Mouse (Mus musculus): Measurements from ENCODE around the gene Prodh2.
"Not testable (repeated sequence)": the region's sequence is repeated elsewhere in the genome, so short reads cannot be mapped to it uniquely, and the experiment has no call there.

Prodh2 gene

DNA sequence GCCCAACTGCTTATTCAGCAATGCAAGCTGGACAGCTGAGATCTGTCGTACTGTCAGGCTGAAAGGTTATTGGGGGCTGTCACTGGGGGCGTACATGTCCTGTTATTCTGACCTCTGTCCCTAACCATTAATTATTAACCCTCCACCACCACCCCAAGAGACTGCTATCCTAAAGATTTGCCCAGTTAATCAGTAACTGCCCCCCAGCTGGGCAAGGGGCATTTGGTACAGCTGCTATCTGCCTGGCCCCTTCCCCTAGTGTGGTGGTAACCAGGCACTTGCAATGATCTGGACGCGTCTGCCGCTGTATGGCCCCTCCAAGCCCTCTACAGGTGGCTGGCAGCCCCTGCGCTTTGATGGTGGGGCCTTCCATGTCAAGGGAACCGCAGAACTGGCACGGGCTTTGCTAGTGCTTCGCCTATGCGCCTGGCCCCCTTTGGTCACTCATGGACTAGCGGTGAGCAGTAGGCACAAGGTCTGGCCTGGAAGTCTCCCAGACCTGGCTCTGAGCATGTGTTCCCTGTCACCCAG, at the start of gene Prodh2:
Gene Prodh2 (plus strand): TSS at position 222 of the 531 bp plus-strand sequence.
- DNase-seq (ENCODE audit: low spot score) = no peak

GRCm38 (mm10) chr7:30443696-30444095, 49.7 kb upstream of the Prodh2 start:
- no peak for DNase-seq (ENCODE audit: low spot score)

GRCm38 (mm10) chr7:30444154-30444970, 49.1 kb upstream of the Prodh2 start:
- no peak for DNase-seq (ENCODE audit: low spot score)

- no peak for DNase-seq (ENCODE audit: low spot score)
These were observed 48.3 kb upstream of the Prodh2 start, which contains the start of gene Aplp1 for GRCm38 (mm10) chr7:30444971-30445751. TSS of gene Aplp1 (minus strand) at chr7:30445535.

GRCm38 (mm10) chr7:30450241-30450640, 43.2 kb upstream of the Prodh2 start:
- DNase-seq (ENCODE audit: low spot score) = no peak

DNA sequence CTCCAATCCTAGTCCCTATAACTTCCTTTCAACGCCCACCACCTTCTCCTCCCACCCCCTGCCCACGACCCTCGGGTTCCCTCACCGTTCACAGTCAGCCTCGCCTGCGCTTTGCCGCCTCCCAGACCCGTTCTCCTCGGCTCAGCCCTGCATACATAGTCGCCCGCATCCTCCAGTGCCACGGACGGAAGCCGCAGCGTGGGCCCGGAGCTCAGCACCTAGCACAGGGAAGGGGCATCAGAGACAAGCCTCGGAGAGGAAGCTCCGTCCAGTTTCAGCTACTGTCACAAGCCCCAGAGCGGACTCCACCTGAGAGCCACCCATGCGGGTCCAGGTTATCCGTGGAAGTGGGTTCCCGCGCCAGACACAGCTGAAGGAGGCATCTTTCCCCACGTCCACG, 40.1 kb upstream of the Prodh2 start:
- no peak for DNase-seq (ENCODE audit: low spot score)

- DNase-seq (ENCODE audit: low spot score) = no peak
These were observed 39.7 kb upstream of the Prodh2 start for GRCm38 (mm10) chr7:30453766-30454165.

- no peak for DNase-seq (ENCODE audit: low spot score)
These were observed 39.2 kb upstream of the Prodh2 start for GRCm38 (mm10) chr7:30454259-30454658.

DNA sequence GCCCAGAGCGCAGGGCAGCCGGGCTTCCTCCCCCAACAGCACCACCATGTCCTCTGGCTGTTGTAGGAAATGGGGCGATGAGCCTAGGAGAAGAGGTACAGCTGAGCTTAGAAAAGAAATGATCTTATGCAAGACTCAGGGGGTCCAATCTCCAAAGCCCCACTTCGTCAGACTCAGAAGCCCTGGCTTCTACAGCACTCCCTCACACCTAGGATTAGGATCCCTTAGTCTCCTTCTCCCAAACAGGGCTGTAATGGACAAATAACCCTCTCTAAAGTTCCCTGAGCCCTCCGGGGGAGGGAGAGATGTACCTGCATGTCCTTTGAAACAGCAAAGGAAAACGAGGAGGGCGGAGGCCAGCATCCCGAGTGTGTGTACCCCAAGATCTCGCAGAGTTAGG, 36.9 kb upstream of the Prodh2 start:
- DNase-seq (ENCODE audit: low spot score) = no peak

DNA sequence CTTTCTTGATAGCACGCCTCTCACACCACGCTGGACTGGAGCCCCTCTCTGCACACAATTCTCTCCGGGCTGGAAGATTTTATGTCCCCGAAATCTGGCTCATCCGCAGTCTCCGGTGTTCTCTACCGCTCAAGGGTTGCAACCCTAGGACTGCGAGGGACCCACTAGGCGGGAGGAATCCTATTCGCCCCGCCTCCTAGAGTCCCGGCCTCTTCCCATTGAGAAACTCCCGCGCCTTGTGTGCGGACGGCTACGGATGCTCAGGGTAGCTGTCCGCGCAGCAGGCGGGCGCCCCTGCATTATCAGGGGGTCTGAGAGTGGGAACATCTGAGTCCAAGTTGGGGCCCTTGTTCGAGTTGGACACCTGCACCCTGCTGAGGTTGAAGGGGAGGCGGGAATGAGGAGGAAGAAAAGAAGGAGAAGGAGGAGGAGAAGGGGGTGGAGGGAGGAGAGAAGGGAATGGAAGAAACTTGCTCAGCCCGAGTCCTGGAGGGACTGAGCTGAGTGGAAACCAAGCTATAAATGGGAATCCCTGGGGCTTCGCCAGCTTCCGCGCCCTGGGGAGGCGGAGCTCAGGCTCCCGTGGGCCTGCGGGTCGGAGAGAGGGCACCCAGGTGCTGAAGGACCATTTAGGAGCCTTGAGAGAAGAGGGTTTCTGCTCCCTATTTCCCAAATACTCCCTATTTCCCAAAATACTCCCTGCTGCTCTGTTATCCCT, 36.4 kb upstream of the Prodh2 start:
- DNase-seq (ENCODE audit: low spot score) = no peak

DNA sequence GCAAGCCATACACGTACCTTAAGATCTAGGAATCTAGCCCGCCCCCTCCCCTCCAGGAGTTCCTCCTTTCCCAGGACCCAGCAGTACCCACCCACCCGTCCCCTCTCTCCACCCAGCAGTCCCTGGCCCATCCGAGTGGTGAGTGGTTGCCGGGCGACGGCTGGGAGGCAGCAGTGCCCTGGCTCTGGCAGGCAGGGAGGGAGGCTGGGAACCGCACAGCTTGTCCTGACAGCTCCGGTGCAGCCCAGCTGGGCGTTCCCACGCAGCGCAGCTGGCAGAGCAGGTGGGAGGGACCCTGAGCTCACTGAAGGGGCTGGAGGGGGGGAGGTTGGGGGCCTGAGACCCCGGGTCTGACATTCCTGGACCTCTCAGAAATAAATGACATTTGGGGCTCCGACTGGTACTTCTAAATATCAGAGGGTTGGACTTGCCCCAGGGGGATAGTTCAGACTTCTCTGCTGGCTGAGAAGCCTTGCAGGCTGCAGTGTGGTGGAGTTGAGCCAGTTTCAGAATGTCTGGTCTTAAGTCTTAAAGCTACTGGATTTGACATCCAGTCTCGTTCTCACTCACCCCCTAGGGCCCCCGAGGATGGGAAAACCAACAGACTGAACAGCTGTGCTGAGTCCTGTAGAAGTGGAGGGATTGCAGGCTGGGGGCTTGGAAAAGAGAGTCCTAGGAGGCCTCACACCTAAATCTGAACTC, 35.6 kb upstream of the Prodh2 start, which contains the start of the genes Kirrel2 and Nphs1:
Gene Kirrel2 (minus strand): TSS at position 62 of the 702 bp plus-strand sequence.
Gene Nphs1 (plus strand): TSS at position 687 of the 702 bp plus-strand sequence.
- no peak for DNase-seq (ENCODE audit: low spot score)

DNA sequence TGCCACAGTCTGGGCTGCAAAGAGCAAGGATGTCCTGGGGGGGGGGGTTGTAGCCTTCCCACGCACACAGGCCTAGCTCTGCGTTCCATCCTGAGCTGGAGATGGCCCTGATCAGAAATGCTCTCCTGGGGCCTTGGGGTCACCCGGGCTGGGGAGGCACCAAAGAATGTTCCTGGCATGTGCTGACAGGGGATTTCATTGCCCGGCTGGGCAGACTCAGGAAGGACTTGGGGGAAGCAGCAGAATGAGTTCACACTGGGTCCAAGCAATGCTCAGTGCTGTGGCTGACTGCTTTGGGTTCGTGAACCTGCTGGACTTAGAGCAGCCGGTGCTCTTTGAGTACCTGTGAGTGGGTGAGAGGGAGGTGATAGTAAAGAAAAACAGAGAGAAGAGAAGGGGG, 33.9 kb upstream of the Prodh2 start:
- no peak for DNase-seq (ENCODE audit: low spot score)

DNA sequence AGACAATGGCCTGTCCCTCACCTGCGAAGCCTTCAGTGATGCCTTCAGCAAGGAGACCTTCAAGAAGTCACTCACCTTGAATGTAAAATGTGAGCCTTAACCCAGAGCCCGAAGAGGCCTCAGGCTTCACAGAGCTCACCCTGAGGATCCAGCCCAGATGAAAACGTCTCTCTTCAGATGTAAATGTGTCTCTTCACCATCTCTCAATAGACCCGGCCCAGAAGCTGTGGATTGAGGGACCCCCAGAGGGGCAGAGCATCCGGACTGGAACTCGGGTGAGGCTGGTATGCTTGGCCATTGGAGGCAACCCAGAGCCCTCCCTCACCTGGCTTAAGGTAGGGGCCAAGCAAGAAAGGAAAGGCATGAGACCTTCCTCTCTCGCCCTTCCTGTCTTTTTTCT, 29.9 kb upstream of the Prodh2 start:
- DNase-seq (ENCODE audit: low spot score) = no peak

- DNase-seq (ENCODE audit: low spot score) = no peak
These were observed 29.4 kb upstream of the Prodh2 start for GRCm38 (mm10) chr7:30463996-30464395.

DNA sequence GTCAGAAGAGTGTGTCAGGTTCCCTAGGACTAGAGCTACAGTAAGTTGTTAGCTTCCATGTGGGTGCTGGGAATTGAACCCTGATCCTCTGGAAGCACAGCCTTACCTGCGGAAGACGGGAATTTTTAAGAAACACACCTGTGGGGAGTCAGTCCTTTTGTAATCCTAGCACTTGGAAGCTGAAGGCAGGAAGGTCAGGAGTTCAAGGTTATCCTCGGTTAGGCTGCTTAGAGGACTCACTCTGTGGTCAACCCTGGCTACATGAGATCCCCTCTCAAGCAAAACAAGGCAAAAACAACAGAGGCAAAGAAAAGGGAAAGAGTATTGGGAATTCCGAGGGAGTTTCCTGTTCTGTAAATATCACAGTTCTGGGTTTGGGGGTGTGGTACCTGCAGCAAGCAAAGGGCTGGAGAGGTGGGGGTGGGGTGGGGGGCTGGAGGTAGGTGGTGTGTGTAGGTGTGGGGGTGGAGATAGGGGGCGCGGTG, 28.6 kb upstream of the Prodh2 start:
- no peak for DNase-seq (ENCODE audit: low spot score)

- no peak for DNase-seq (ENCODE audit: low spot score)
These were observed 21.0 kb upstream of the Prodh2 start for GRCm38 (mm10) chr7:30472411-30472810.

- DNase-seq (ENCODE audit: low spot score) = no peak
These were observed 18.4 kb upstream of the Prodh2 start for GRCm38 (mm10) chr7:30474999-30475398.

DNA sequence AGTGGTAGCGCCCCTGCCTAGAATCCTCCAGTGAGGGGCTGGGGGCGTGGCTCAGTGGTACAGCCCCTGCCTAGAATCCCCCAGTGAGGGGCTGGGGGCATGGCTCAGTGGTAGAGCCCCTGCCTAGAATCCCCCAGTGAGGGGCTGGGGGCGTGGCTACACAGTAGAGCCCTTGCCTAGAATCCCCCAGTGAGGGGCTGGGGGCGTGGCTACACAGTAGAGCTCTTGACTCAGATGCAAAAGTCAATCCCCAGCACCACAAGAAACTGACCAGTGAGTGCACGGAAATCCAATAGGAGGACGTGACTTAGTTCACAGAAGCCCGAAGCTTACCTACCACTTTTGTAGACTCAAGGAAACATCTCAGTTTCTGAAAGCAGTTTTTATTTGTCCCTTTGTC, 17.3 kb upstream of the Prodh2 start:
- not testable (repeated sequence) for DNase-seq (ENCODE audit: low spot score)

- no peak for DNase-seq (ENCODE audit: low spot score)
These were observed 15.7 kb upstream of the Prodh2 start for GRCm38 (mm10) chr7:30477415-30478381.

DNA sequence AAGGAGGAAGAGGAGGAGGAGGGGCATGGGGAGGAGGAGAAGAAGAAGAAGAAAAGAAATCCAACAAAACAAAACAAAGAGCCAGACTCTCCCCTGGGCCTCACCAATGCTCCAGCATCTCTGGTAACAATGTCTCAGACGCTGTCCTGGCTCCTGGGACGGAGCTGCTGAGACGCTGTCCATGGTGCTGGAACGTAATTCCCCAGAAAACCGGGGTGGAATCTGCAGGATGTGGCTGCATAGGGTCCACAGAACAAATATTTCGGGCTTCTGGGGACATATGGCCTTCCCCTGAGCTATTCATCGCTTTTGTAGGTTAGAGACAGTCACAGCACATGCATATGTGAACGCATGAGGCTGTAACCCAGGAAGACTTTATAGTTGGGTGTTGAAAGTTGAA, 9.2 kb upstream of the Prodh2 start:
- DNase-seq (ENCODE audit: low spot score) = no peak

Data from ovary, postnatal 10 days (tissue).